Mouse (Mus musculus) lung, postnatal 0 days (tissue): Measurements from ENCODE around the gene Eif1ad.

Source experiments
- CTCF ChIP-seq: IDR thresholded peaks from 2 replicates; pipeline ENCODE4 v1.5.1; 2016; ENCODE audit warnings: antibody characterized with exemption, mild to moderate bottlenecking
- EP300 ChIP-seq: IDR thresholded peaks from 2 replicates; pipeline ENCODE4 v1.6.1; 2016; ENCODE audit warnings: antibody characterized with exemption, mild to moderate bottlenecking, control low read depth

- TF ChIP-seq CTCF (peak; percentile 48), EP300 (peak; percentile 52; the same call in 1 of the 2 replicates)
Measured at GRCm38 (mm10) chr19:5366175-5367052, at the start of gene Eif1ad.
